Mouse (Mus musculus) lung, embryonic 15.5 days (tissue): ENCODE measurements around the gene Lcn8. TPM values are rescaled to one million over a fixed set of nuclear protein-coding genes. Genes with fewer than 3 reads are reported as not detected.
"Not testable (repeated sequence)": the region's sequence is repeated elsewhere in the genome, so short reads cannot be mapped to it uniquely, and the experiment has no call there.

Experiments
- ATAC-seq: fragments of 200-750 bp; cut with Nextera tagmentation; 2 replicates; pipeline ENCODE4 v1.8.0; 2017; ENCODE audit warnings: moderate number of reproducible peaks, borderline replicate concordance; ENCODE audit not compliant: low FRiP score, low TSS enrichment; ENCODE audit errors: extremely low read depth
- H3K27ac ChIP-seq: fragments of 300-500 bp; sonication (generic); 2 replicates; pipeline ENCODE4 v1.5.1; 2015; ENCODE audit warnings: moderate library complexity, mild to moderate bottlenecking, inconsistent platforms
- H3K27me3 ChIP-seq: fragments of 300-500 bp; sonication (generic); 2 replicates; pipeline ENCODE4 v1.6.1; 2015; ENCODE audit warnings: inconsistent platforms
- H3K36me3 ChIP-seq: fragments of 300-500 bp; sonication (generic); 2 replicates; pipeline ENCODE4 v1.6.1; 2015; ENCODE audit warnings: inconsistent platforms
- H3K4me1 ChIP-seq: fragments of 300-500 bp; sonication (generic); 2 replicates; pipeline ENCODE4 v1.6.1; 2015; ENCODE audit warnings: inconsistent platforms
- H3K4me2 ChIP-seq: fragments of 300-500 bp; sonication (generic); 2 replicates; pipeline ENCODE4 v1.6.1; 2015; ENCODE audit warnings: inconsistent platforms, mild to moderate bottlenecking, moderate library complexity
- H3K4me3 ChIP-seq: fragments of 300-500 bp; sonication (generic); 2 replicates; pipeline ENCODE4 v1.5.1; 2015; ENCODE audit warnings: mild to moderate bottlenecking, inconsistent platforms
- H3K9ac ChIP-seq: fragments of 300-500 bp; sonication (generic); 2 replicates; pipeline ENCODE4 v1.6.1; 2015; ENCODE audit warnings: inconsistent platforms
- H3K9me3 ChIP-seq: fragments of 300-500 bp; sonication (generic); 2 replicates; pipeline ENCODE4 v1.6.1; 2016; ENCODE audit warnings: inconsistent platforms
- WGBS: fragments of 180-500 bp; shearing (Covaris S2); methylation state at CpG from one replicate; pipeline ENCODE4 v1.1.7; 2015; 5-methylcytosine and 5-hydroxymethylcytosine counted together
- polyA plus RNA-seq: library from polyadenylated mRNA; unstranded; fragments of >200 nt; fragmentation: Nextera tagmentation; extraction: Ambion mirVana; gene quantifications from 2 replicates; pipeline ENCODE4 v1.2.1, GENCODE M21; 2015

The Lcn8 gene
- polyA plus RNA-seq, 1 experiment from 2014 or later: 0.40 TPM

- Histone ChIP-seq H3K27ac (no peak overlapping the region), H3K4me2 (no peak overlapping the region), H3K27me3 (no peaks in the 10 kb centered on the region), H3K4me1 (no peaks in the 10 kb centered on the region), H3K9ac (no peak overlapping the region), H3K36me3 (no peaks in the 10 kb centered on the region), H3K4me3 (no peak overlapping the region), H3K9me3 (no peaks in the 10 kb centered on the region)
- ATAC-seq: no peak
- WGBS: 81% methylated on average over 6 of the region's 6 CpGs
These were observed 26.6 kb downstream of the Lcn8 start for GRCm38 (mm10) chr2:25679559-25679958.

GRCm38 (mm10) chr2:25682426-25682825, 29.5 kb downstream of the Lcn8 start, which contains the start of gene Lcn10:
Lcn10 (plus strand) TSS chr2:25682726.
- Histone ChIP-seq H3K9me3 (no peaks in the 10 kb centered on the region), H3K4me1 (no peaks in the 10 kb centered on the region), H3K27ac (no peak within 1 kb of the TSS), H3K4me2 (no peak within 1 kb of the TSS), H3K36me3 (no peaks in the 10 kb centered on the region), H3K4me3 (no peak within 1 kb of the TSS), H3K27me3 (no peaks in the 10 kb centered on the region), H3K9ac (no peak within 1 kb of the TSS)
- ATAC-seq: no peak
- WGBS: 54% methylated on average over 2 of the region's 2 CpGs

GRCm38 (mm10) chr2:25686941-25687340, 34.0 kb downstream of the Lcn8 start:
- H3K27me3 ChIP-seq: no peaks in the 10 kb centered on the region
- H3K4me1 ChIP-seq: no peaks in the 10 kb centered on the region
- no peaks in the 10 kb centered on the region for H3K9me3 ChIP-seq
- WGBS: 55% methylated on average over 3 of the region's 4 CpGs
- H3K27ac ChIP-seq: no peak overlapping the region
- H3K4me3 ChIP-seq: no peak overlapping the region
- no peak overlapping the region for H3K9ac ChIP-seq
- no peak overlapping the region for H3K4me2 ChIP-seq
- no peak for ATAC-seq
- H3K36me3 ChIP-seq: no peaks in the 10 kb centered on the region

- no peak for ATAC-seq
- H3K4me2 ChIP-seq: no peak overlapping the region
- no peaks in the 10 kb centered on the region for H3K9me3 ChIP-seq
- H3K4me3 ChIP-seq: no peak overlapping the region
- H3K4me1 ChIP-seq: no peaks in the 10 kb centered on the region
- H3K27me3 ChIP-seq: no peaks in the 10 kb centered on the region
- H3K27ac ChIP-seq: no peak overlapping the region
- no peaks in the 10 kb centered on the region for H3K36me3 ChIP-seq
- no peak overlapping the region for H3K9ac ChIP-seq
These were observed 41.7 kb downstream of the Lcn8 start for GRCm38 (mm10) chr2:25694605-25695004.

DNA sequence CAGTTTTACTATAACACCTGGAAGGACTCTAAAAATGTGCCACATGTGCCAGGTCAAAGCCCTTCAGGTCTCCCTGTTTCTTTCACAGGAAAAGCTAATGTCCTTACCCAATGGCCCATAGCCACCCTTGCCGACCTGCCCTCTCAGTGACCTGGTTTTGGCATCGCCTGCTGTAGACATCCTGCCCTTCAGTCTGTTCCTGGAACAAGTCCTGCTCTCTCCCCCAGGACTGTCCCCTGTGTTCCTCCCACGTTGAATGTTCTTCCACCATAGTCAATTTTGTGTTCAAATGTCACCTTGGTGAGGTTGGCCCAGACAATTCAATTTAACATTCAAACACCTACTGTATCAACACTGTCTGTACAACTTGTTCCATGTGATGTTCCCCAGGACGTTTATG, 44.0 kb downstream of the Lcn8 start:
- H3K4me2 ChIP-seq: no peak overlapping the region
- ATAC-seq: no peak

GRCm38 (mm10) chr2:25698696-25699095, 45.8 kb downstream of the Lcn8 start:
- H3K9me3 ChIP-seq: no peaks in the 10 kb centered on the region
- H3K9ac ChIP-seq: no peak overlapping the region
- no peak for ATAC-seq
- no peaks in the 10 kb centered on the region for H3K36me3 ChIP-seq
- whole genome bisulfite sequencing: 92% methylated on average over 2 of the region's 2 CpGs
- no peaks in the 10 kb centered on the region for H3K4me1 ChIP-seq
- H3K4me3 ChIP-seq: no peak overlapping the region
- H3K4me2 ChIP-seq: no peak overlapping the region
- H3K27ac ChIP-seq: no peak overlapping the region
- no peaks in the 10 kb centered on the region for H3K27me3 ChIP-seq

More for the DNA sequence above, 44.0 kb downstream of the Lcn8 start:
- no peak overlapping the region for H3K9ac ChIP-seq
- H3K4me3 ChIP-seq: no peak overlapping the region
- 46% methylated on average over 4 of the region's 4 CpGs for WGBS
- no peaks in the 10 kb centered on the region for H3K36me3 ChIP-seq
- H3K27me3 ChIP-seq: no peaks in the 10 kb centered on the region
- H3K9me3 ChIP-seq: no peaks in the 10 kb centered on the region
- no peak overlapping the region for H3K27ac ChIP-seq
- no peaks in the 10 kb centered on the region for H3K4me1 ChIP-seq

GRCm38 (mm10) chr2:25699743-25700142, 46.8 kb downstream of the Lcn8 start, which contains the start of gene Obp2a:
Obp2a (plus strand) TSS chr2:25700043.
- not testable (repeated sequence) for H3K27me3 ChIP-seq, H3K36me3 ChIP-seq, H3K9me3 ChIP-seq, H3K4me3 ChIP-seq, H3K9ac ChIP-seq, H3K4me1 ChIP-seq, ATAC-seq, H3K4me2 ChIP-seq, H3K27ac ChIP-seq
- 70% methylated on average over 3 of the region's 3 CpGs for WGBS

DNA sequence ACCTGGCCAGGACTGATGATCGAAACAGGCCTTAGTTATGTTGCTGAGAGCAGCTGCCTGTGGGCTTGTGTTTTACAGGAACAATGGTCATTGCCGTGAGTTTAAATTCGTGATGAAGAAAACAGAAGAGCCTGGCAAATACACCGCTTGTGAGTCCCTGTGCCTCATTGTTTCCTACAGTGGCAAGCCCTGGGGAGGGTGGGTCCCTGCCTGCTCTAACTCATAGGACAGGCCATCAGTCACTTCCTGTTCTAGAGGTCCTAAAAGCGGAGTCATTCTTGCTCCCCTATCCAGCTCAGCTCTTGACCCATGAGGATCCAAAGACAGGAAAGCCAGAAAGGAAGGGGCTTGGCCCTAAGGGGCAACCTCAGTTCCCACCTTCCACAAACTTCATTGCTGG, 48.1 kb downstream of the Lcn8 start:
- Histone ChIP-seq H3K9ac (no peak overlapping the region), H3K4me2 (no peak overlapping the region), H3K4me3 (no peak overlapping the region), H3K27ac (no peak overlapping the region), H3K4me1 (no peaks in the 10 kb centered on the region), H3K27me3 (no peaks in the 10 kb centered on the region), H3K36me3 (no peaks in the 10 kb centered on the region), H3K9me3 (no peaks in the 10 kb centered on the region)
- ATAC-seq: no peak
- whole genome bisulfite sequencing: 77% methylated on average over 5 of the region's 5 CpGs

DNA sequence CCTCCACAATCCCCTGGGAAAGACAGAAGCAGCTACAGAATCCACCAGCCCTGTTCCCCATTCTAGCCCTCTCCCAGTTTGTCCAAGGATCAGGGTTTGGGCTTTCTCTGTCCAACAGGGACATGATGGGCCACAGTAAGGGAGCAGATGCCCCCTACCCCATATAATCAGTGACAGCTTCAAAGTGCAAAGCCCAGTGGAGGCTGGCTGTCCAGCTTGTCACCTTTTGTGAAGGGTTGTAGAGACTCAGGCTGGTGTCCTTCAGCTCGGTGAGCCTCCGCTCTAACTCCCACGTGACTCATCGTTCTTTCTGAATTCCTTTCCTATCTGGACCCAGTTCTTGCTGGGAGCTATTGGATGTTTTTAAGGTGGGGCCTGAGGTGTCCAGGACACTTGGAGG, 50.8 kb downstream of the Lcn8 start:
- Histone ChIP-seq H3K27me3 (no peaks in the 10 kb centered on the region), H3K4me2 (no peak overlapping the region), H3K9ac (no peak overlapping the region), H3K9me3 (no peaks in the 10 kb centered on the region), H3K4me1 (peaks cover 6% of the 10 kb centered on the region; the same call in 1 of the 2 replicates), H3K36me3 (no peaks in the 10 kb centered on the region), H3K27ac (no peak overlapping the region), H3K4me3 (no peak overlapping the region)
- WGBS: 65% methylated on average over 4 of the region's 4 CpGs
- ATAC-seq: no peak

Other genes with a start within 250 kb of the Lcn8 start
- gene Fut7, start 229.9 kb upstream of the Lcn8 start, polyA plus RNA-seq: 0.11 TPM in 1 of 2 replicates, not detected in the other
- 4.5 and 4.8 TPM in 2 replicates for gene Abca2, start 224.4 kb upstream of the Lcn8 start, polyA plus RNA-seq
- gene Clic3, start 196.3 kb upstream of the Lcn8 start, polyA plus RNA-seq: 77.9 and 90.3 TPM in 2 replicates
- gene Paxx, start 192.0 kb upstream of the Lcn8 start, polyA plus RNA-seq: 31.5 and 37.0 TPM in 2 replicates
- 10.2 and 24.3 TPM in 2 replicates for gene Ptgds, start 183.1 kb upstream of the Lcn8 start, polyA plus RNA-seq
- not detected in 2 replicates for gene Lcn12, start 159.2 kb upstream of the Lcn8 start, polyA plus RNA-seq
- gene Fbxw5, start 152.4 kb upstream of the Lcn8 start, polyA plus RNA-seq: 72.8 and 76.2 TPM in 2 replicates
- 5.8 and 6.6 TPM in 2 replicates for gene C8g, start 151.4 kb upstream of the Lcn8 start, polyA plus RNA-seq
- 37.1 and 41.3 TPM in 2 replicates for gene Traf2, start 106.2 kb upstream of the Lcn8 start, polyA plus RNA-seq
- 311 and 323 TPM in 2 replicates for gene Edf1, start 95.3 kb upstream of the Lcn8 start, polyA plus RNA-seq
- gene Mamdc4, start 78.3 kb upstream of the Lcn8 start, polyA plus RNA-seq: 4.5 and 7.1 TPM in 2 replicates
- 163 and 177 TPM in 2 replicates for gene Phpt1, start 77.9 kb upstream of the Lcn8 start, polyA plus RNA-seq
- 0.09 TPM in 1 of 2 replicates, not detected in the other for gene Ajm1, start 71.4 kb upstream of the Lcn8 start, polyA plus RNA-seq
- 74.0 and 75.2 TPM in 2 replicates for gene Rabl6, start 44.6 kb upstream of the Lcn8 start, polyA plus RNA-seq
- 0.17 and 0.45 TPM in 2 replicates for gene Ccdc183, start 35.4 kb upstream of the Lcn8 start, polyA plus RNA-seq
- gene Tmem141, start 31.1 kb upstream of the Lcn8 start, polyA plus RNA-seq: 26.8 and 27.2 TPM in 2 replicates
- 2.4 and 3.6 TPM in 2 replicates for gene Fcna, start 25.1 kb upstream of the Lcn8 start, polyA plus RNA-seq
- gene Lcn5, start 4.8 kb downstream of the Lcn8 start, polyA plus RNA-seq: not detected in 2 replicates
- not detected in 2 replicates for gene Lcn6, start 23.7 kb downstream of the Lcn8 start, polyA plus RNA-seq
- gene Lcn10, start 29.6 kb downstream of the Lcn8 start, polyA plus RNA-seq: not detected in 2 replicates
- not detected in 2 replicates for gene Obp2a, start 46.9 kb downstream of the Lcn8 start, polyA plus RNA-seq
- 64.4 and 69.3 TPM in 2 replicates for gene Bmyc, start 53.6 kb downstream of the Lcn8 start, polyA plus RNA-seq
- not detected in 2 replicates for gene Obp2b, start 83.9 kb downstream of the Lcn8 start, polyA plus RNA-seq
- not detected in 2 replicates for gene Lcn3, start 112.4 kb downstream of the Lcn8 start, polyA plus RNA-seq
- gene Lcn11, start 123.9 kb downstream of the Lcn8 start, polyA plus RNA-seq: not detected in 2 replicates
- not detected in 2 replicates for gene Gm13539, start 129.1 kb downstream of the Lcn8 start, polyA plus RNA-seq
- gene Glt6d1, start 162.7 kb downstream of the Lcn8 start, polyA plus RNA-seq: not detected in 2 replicates
- not detected in 2 replicates for gene Lcn9, start 170.0 kb downstream of the Lcn8 start, polyA plus RNA-seq
- gene Sohlh1, start 194.1 kb downstream of the Lcn8 start, polyA plus RNA-seq: not detected in 2 replicates
- gene Kcnt1, start 210.6 kb downstream of the Lcn8 start, polyA plus RNA-seq: 0.14 and 0.22 TPM in 2 replicates